Mouse (Mus musculus) small intestine, adult 2 months (tissue): Measurements from ENCODE around the gene A630095N17Rik. TPM values are rescaled to one million over a fixed set of nuclear protein-coding genes. Genes with fewer than 3 reads are reported as not detected.
A peak's percentile ranks its signal among the peaks of the same experiment; 100 is the strongest.

Experiments
- H3K27ac ChIP-seq: fragments of 200-500 bp; 2 replicates; pipeline ENCODE4 v1.5.1; 2012; ENCODE audit warnings: low read depth, low read length, control low read depth, inconsistent platforms; ENCODE audit not compliant: insufficient read depth
- H3K27me3 ChIP-seq: fragments of 200-500 bp; 2 replicates; pipeline ENCODE4 v1.6.1; 2012; ENCODE audit warnings: mild to moderate bottlenecking, moderate library complexity, low read length, inconsistent platforms; ENCODE audit not compliant: control insufficient read depth, insufficient read depth
- H3K36me3 ChIP-seq: fragments of 200-500 bp; 2 replicates; pipeline ENCODE4 v1.6.1; 2012; ENCODE audit warnings: mild to moderate bottlenecking, low read length, control low read depth, inconsistent platforms; ENCODE audit not compliant: control insufficient read depth, insufficient read depth
- H3K4me1 ChIP-seq: fragments of 200-500 bp; 2 replicates; pipeline ENCODE4 v1.6.1; 2012; ENCODE audit warnings: low read length, inconsistent platforms, mixed read lengths; ENCODE audit not compliant: control insufficient read depth, insufficient read depth, insufficient read length
- H3K4me3 ChIP-seq: fragments of 200-500 bp; 2 replicates; pipeline ENCODE4 v1.5.1; 2012; ENCODE audit warnings: low read depth, mild to moderate bottlenecking, control low read depth, inconsistent platforms, low read length, moderate library complexity
- CTCF ChIP-seq: fragments of 200-500 bp; IDR thresholded peaks from 2 replicates; pipeline ENCODE4 v1.5.1; 2012; ENCODE audit warnings: low read depth, mild to moderate bottlenecking, control low read depth, inconsistent platforms, low read length, moderate library complexity, mixed read lengths; ENCODE audit not compliant: insufficient replicate concordance, insufficient read length; ENCODE audit errors: extremely low read depth
- POLR2A ChIP-seq: fragments of 200-500 bp; IDR thresholded peaks from 2 replicates; pipeline ENCODE4 v1.6.1; 2012; ENCODE audit warnings: low read depth, mild to moderate bottlenecking, control low read depth, inconsistent platforms, low read length, moderate library complexity
- WGBS: fragments of 180-500 bp; shearing (Covaris S2); methylation state at CpG from one replicate; pipeline ENCODE4 v1.1.7; 2018; 5-methylcytosine and 5-hydroxymethylcytosine counted together
- polyA plus RNA-seq: library from polyadenylated mRNA; depleted of rRNA; stranded (reverse); fragments of >200 nt; gene quantifications from 2 replicates; pipeline ENCODE4 v1.2.3, GENCODE M21; 2012

The A630095N17Rik gene
- polyA plus RNA-seq, 1 experiment, result not detected

GRCm38 (mm10) chr1:75191622-75192402 lies 40.1 kb downstream of the A630095N17Rik start, which contains the start of the genes Ankzf1 and Atg9a:
Gene Ankzf1 (plus strand): TSS chr1:75192151.
Gene Atg9a (minus strand): TSS chr1:75192196.
- peaks cover 27% of the 10 kb centered on the region for H3K36me3 ChIP-seq
- TF ChIP-seq POLR2A, result peak; percentile 49; the same call in 1 of the 2 replicates
- TF ChIP-seq CTCF, result no peak
- under 1% methylated on average over 56 of the region's 56 CpGs for WGBS

GRCm38 (mm10) chr1:75191258-75191621 lies 40.7 kb downstream of the A630095N17Rik start:
- TF ChIP-seq POLR2A (no peak), CTCF (no peak)
- H3K27me3 ChIP-seq, result no peaks in the 10 kb centered on the region
- no peak overlapping the region for H3K27ac ChIP-seq
- WGBS, result 37% methylated on average over 5 of the region's 5 CpGs
- peak overlapping the region; percentile 78 for H3K4me3 ChIP-seq
- peaks cover 9% of the 10 kb centered on the region for H3K4me1 ChIP-seq
- peaks cover 27% of the 10 kb centered on the region for H3K36me3 ChIP-seq

More at GRCm38 (mm10) chr1:75191622-75192402, 40.1 kb downstream of the A630095N17Rik start, which contains the start of the genes Ankzf1 and Atg9a:
- Histone ChIP-seq H3K27ac (peak within 1 kb of the TSS; percentile 97), H3K4me1 (peaks cover 9% of the 10 kb centered on the region), H3K4me3 (peak within 1 kb of the TSS; percentile 78), H3K27me3 (no peaks in the 10 kb centered on the region)

- no peak overlapping the region for H3K27ac ChIP-seq
- peaks cover 27% of the 10 kb centered on the region for H3K36me3 ChIP-seq
- 41% methylated on average over 2 of the region's 2 CpGs for WGBS
- H3K27me3 ChIP-seq, result no peaks in the 10 kb centered on the region
- peaks cover 9% of the 10 kb centered on the region for H3K4me1 ChIP-seq
- TF ChIP-seq POLR2A (no peak), CTCF (no peak)
- no peak overlapping the region for H3K4me3 ChIP-seq
These were observed 41.3 kb downstream of the A630095N17Rik start for GRCm38 (mm10) chr1:75190577-75190976.

- TF ChIP-seq POLR2A, result no peak
- no peak for TF ChIP-seq CTCF
- Histone ChIP-seq H3K4me1 (peaks cover 6% of the 10 kb centered on the region), H3K27ac (no peak overlapping the region), H3K27me3 (no peaks in the 10 kb centered on the region), H3K36me3 (peaks cover 47% of the 10 kb centered on the region), H3K4me3 (no peak overlapping the region)
- WGBS, result 91% methylated on average over 2 of the region's 2 CpGs
These were observed 43.9 kb downstream of the A630095N17Rik start for GRCm38 (mm10) chr1:75187914-75188483.

GRCm38 (mm10) chr1:75187126-75187525 lies 44.8 kb downstream of the A630095N17Rik start:
- Histone ChIP-seq H3K36me3 (peaks cover 55% of the 10 kb centered on the region), H3K4me1 (peaks cover 6% of the 10 kb centered on the region), H3K4me3 (no peak overlapping the region), H3K27me3 (no peaks in the 10 kb centered on the region), H3K27ac (no peak overlapping the region)
- TF ChIP-seq CTCF (no peak), POLR2A (no peak)

- H3K27ac ChIP-seq, result no peak overlapping the region
- H3K36me3 ChIP-seq, result peaks cover 56% of the 10 kb centered on the region
- no peaks in the 10 kb centered on the region for H3K27me3 ChIP-seq
- no peak overlapping the region for H3K4me3 ChIP-seq
- 76% methylated on average over 11 of the region's 11 CpGs for WGBS
- peaks cover 12% of the 10 kb centered on the region for H3K4me1 ChIP-seq
- TF ChIP-seq POLR2A (no peak), CTCF (no peak)
These were observed 46.4 kb downstream of the A630095N17Rik start for GRCm38 (mm10) chr1:75185495-75185894.

- Histone ChIP-seq H3K36me3 (peaks cover 47% of the 10 kb centered on the region), H3K27ac (no peak overlapping the region), H3K27me3 (no peaks in the 10 kb centered on the region), H3K4me1 (peaks cover 12% of the 10 kb centered on the region), H3K4me3 (no peak overlapping the region)
- TF ChIP-seq POLR2A, result no peak
- TF ChIP-seq CTCF, result peak; percentile 34; the same call in 1 of the 2 replicates
- 78% methylated on average over 4 of the region's 4 CpGs for WGBS
These were observed 49.7 kb downstream of the A630095N17Rik start for GRCm38 (mm10) chr1:75182160-75182559.
